Mouse (Mus musculus) myocyte (in vitro differentiated cells): ENCODE measurements around the gene Hrct1.

Source experiments
- CEBPB ChIP-seq: IDR thresholded peaks from 2 replicates; pipeline ENCODE4 v1.6.1; 2011; ENCODE audit warnings: mild to moderate bottlenecking, moderate library complexity; ENCODE audit not compliant: poor library complexity, insufficient read depth, severe bottlenecking
- E2F4 ChIP-seq: IDR thresholded peaks from one replicate; pipeline ENCODE4 v1.6.1; 2011; ENCODE audit warnings: mild to moderate bottlenecking, control low read depth, moderate library complexity; ENCODE audit not compliant: insufficient read depth
- MAX ChIP-seq: IDR thresholded peaks from one replicate; pipeline ENCODE4 v1.6.1; 2011; ENCODE audit warnings: low read depth, mild to moderate bottlenecking, control low read depth
- MYOD1 ChIP-seq, 3 experiments: IDR thresholded peaks; one replicate each; pipeline ENCODE4 v1.6.1; 2011; ENCODE audit warnings: control low read depth in 2 of 3, low read depth in 2 of 3, mild to moderate bottlenecking in 2 of 3, moderate library complexity in 1 of 3; ENCODE audit not compliant: insufficient read length in 2 of 3, control insufficient read depth in 1 of 3
- MYOG ChIP-seq, 3 experiments: IDR thresholded peaks; one replicate each; pipeline ENCODE4 v1.6.1; 2011; ENCODE audit warnings: control low read depth in 2 of 3, low read depth in 2 of 3, mild to moderate bottlenecking in 2 of 3; ENCODE audit not compliant: insufficient read length in 2 of 3, control insufficient read depth in 1 of 3, insufficient read depth in 1 of 3
- POLR2A ChIP-seq: IDR thresholded peaks from one replicate; pipeline ENCODE4 v1.6.1; 2011; ENCODE audit warnings: low read depth, mild to moderate bottlenecking, control low read depth, moderate library complexity; ENCODE audit not compliant: insufficient read length
- POLR2AphosphoS2 ChIP-seq: IDR thresholded peaks from one replicate; pipeline ENCODE4 v1.6.1; 2011; ENCODE audit warnings: low read depth, control low read depth; ENCODE audit not compliant: insufficient read length
- TCF12 ChIP-seq: IDR thresholded peaks from one replicate; pipeline ENCODE4 v1.6.1; 2011; ENCODE audit warnings: mild to moderate bottlenecking, control low read depth; ENCODE audit not compliant: poor library complexity, insufficient read depth, severe bottlenecking
- USF1 ChIP-seq: IDR thresholded peaks from one replicate; pipeline ENCODE4 v1.6.1; 2011; ENCODE audit warnings: low read depth, mild to moderate bottlenecking, control low read depth, moderate library complexity

DNA sequence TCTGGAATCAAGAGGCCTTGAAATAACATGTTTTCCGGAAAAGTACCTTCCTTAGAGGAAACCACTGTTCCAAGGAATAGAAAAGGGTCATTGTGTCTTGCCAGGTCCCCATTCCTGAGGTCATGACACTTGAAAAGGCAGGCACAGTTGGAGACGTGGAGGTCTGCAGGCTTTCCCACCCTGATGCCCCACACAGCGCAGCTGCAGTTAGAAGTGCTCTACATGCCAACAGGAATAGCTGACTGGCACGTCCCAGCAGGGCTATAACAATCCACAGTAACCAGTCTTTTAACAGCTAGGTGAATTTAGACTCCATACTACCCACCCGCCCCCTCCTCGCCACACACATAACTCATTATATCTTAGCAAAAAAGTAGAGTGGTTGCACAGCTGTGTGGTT is 10.2 kb downstream of the Hrct1 start:
- no peak for TF ChIP-seq POLR2A
- no peak for TF ChIP-seq TCF12
- TF ChIP-seq MYOG (IDR thresholded peaks at IDR 0.05; ENCODE audit: control insufficient read depth in 1 of 3, insufficient read depth in 1 of 3, insufficient read length in 2 of 3, low read depth in 2 of 3) = no peak
- TF ChIP-seq MYOD1 (IDR thresholded peaks at IDR 0.05; ENCODE audit: control insufficient read depth in 1 of 3, insufficient read length in 2 of 3, low read depth in 2 of 3) = no peak
- TF ChIP-seq USF1 = no peak
- no peak for TF ChIP-seq POLR2AphosphoS2
- no peak for TF ChIP-seq MAX
- TF ChIP-seq E2F4 = no peak
- TF ChIP-seq CEBPB = no peak
